Mouse (Mus musculus) testis, adult 2 months (tissue): Measurements from ENCODE around the gene Trp63.

ENCODE experiments used
- CTCF ChIP-seq: fragments of 200-500 bp; IDR thresholded peaks from 2 replicates; pipeline ENCODE4 v1.5.1; 2012; ENCODE audit warnings: low read depth, mild to moderate bottlenecking, inconsistent platforms, low read length, moderate library complexity; ENCODE audit not compliant: control insufficient read depth, insufficient read depth, insufficient replicate concordance
- POLR2A ChIP-seq: fragments of 200-500 bp; IDR thresholded peaks from 2 replicates; pipeline ENCODE4 v1.6.1; 2012; ENCODE audit warnings: low read depth, mild to moderate bottlenecking, inconsistent platforms, low read length, moderate library complexity; ENCODE audit not compliant: control insufficient read depth

DNA sequence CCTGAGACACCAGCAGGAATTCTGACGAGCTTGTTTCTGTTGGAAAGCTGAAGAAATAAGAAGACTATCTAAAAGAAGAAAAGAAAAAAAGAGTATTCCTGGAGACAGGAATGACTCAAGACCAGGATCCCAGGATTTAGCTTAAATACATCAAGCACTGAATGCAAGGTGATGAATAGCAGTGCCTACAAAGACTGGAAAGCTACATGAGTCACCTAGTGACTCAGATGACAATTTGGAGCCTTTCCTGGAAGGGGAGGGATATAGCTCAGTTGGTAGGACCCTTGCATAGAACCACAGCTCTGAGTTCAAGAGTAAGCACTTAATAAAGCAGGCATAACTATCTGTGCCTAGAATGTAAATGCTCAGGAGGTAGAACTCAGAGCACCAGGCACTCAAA, 93.9 kb downstream of the Trp63 start:
- no peak for TF ChIP-seq CTCF
- no peak for TF ChIP-seq POLR2A
